In genomic region chr2:165234291-165234612, GRCm38 (mm10) we compare ENCODE assay signal across 9 mouse cellular contexts. TPM values are rescaled to one million over a fixed set of nuclear protein-coding genes. Genes with fewer than 3 reads are reported as not detected.
DNase-seq lines count a peak whose midpoint lies in the region; ATAC-seq lines count a peak whose summit lies in the region.
"Had no signal": no experiment of that assay in that cellular context is flagged by ENCODE, and none has a peak within 500 bp of the region (broad histone marks: within the 10 kb centered on the region; RNA-seq: fewer than 3 reads in every experiment).

No protein-coding gene starts in this region.

- no peaks in the 10 kb centered on the region for H3K36me3 ChIP-seq in heart, embryonic 14.5 days (ENCODE audit: control insufficient read depth, insufficient read depth, low read length)
- no peaks in the 10 kb centered on the region for H3K36me3 ChIP-seq in heart, embryonic 16.5 days (ENCODE audit: control insufficient read depth, insufficient read depth)

- H3K9me3 ChIP-seq in heart, embryonic 14.5 days (ENCODE audit: control insufficient read depth, low read length) = no peaks in the 10 kb centered on the region
- H3K9me3 ChIP-seq in heart, embryonic 16.5 days (replicated peaks; ENCODE audit: control insufficient read depth, low read length) = no peaks in the 10 kb centered on the region

- ATAC-seq in heart, embryonic 14.5 days (ENCODE audit: insufficient number of reproducible peaks, insufficient read depth, low FRiP score, low read depth) = 0 out of 2 replicates have a peak, but pooled peaks have one; percentile 22
- ATAC-seq in heart, embryonic 16.5 days (replicated peaks; ENCODE audit: extremely low read depth, insufficient read depth, low FRiP score) = no peak

- WGBS in heart, embryonic 14.5 days = under 1% methylated on average over 23 of the region's 41 CpGs
- 1% methylated on average over 40 of the region's 41 CpGs for WGBS in heart, embryonic 16.5 days

- H3K27ac ChIP-seq in heart, embryonic 14.5 days (replicated peaks in 1 of 2; ENCODE audit: control insufficient read depth in 1 of 2, insufficient read depth in 1 of 2, low read depth in 2 of 2, low read length in 2 of 2) = no peak overlapping the region
- H3K27ac ChIP-seq in heart, embryonic 16.5 days (ENCODE audit: low read length) = no peak overlapping the region

- H3K4me3 ChIP-seq in heart, embryonic 14.5 days (ENCODE audit: control insufficient read depth in 1 of 2, insufficient read depth in 1 of 2, low read depth in 1 of 2, low read length in 2 of 2) = peak overlapping the region; percentile 49 to 59
- peak overlapping the region; percentile 63 for H3K4me3 ChIP-seq in heart, embryonic 16.5 days (ENCODE audit: low read length)

- H3K9ac ChIP-seq in heart, embryonic 14.5 days (ENCODE audit: low read length) = peak overlapping the region; percentile 62
- peak overlapping the region; percentile 58 for H3K9ac ChIP-seq in heart, embryonic 16.5 days (ENCODE audit: low read length)

- peaks cover 0 to 18% of the 10 kb centered on the region in 2 experiments; a peak in 3 of 4 replicates for H3K4me1 ChIP-seq in heart, embryonic 14.5 days (ENCODE audit: control insufficient read depth in 2 of 2, insufficient read depth in 2 of 2, low read length in 2 of 2)
- peaks cover 10% of the 10 kb centered on the region; the same call in 1 of the 2 replicates for H3K4me1 ChIP-seq in heart, embryonic 16.5 days (ENCODE audit: control insufficient read depth, insufficient read depth, low read length)

- H3K4me2 ChIP-seq in heart, embryonic 14.5 days (ENCODE audit: low read length) = peak overlapping the region; percentile 96
- H3K4me2 ChIP-seq in heart, embryonic 16.5 days (ENCODE audit: low read depth, low read length) = peak overlapping the region; percentile 79

- DNase-seq in heart, postnatal 4 days = no peak
- peak; percentile 10 for DNase-seq in T-cell, adult 2 months (ENCODE audit: low spot score)
- peak; percentile 29 for DNase-seq in lung, postnatal 10 days
- no peak for DNase-seq in adrenal gland, postnatal 36 days
- no peak for DNase-seq in urinary bladder, adult 18-20 months (ENCODE audit: low spot score in 2 of 2)
- DNase-seq in cerebellum, adult 9-10 months = no peak

- H3K27me3 ChIP-seq in heart, embryonic 14.5 days (ENCODE audit: control insufficient read depth, insufficient read depth, low read length) = peaks cover 98% of the 10 kb centered on the region
- H3K27me3 ChIP-seq in heart, embryonic 16.5 days (ENCODE audit: control insufficient read depth, insufficient read depth, low read length) = peaks cover 96% of the 10 kb centered on the region

RNA-seq across cellular contexts. Expression of gene Cdh22, which starts 0.4 kb away (rescaled TPM):
- 0.11 TPM in 1 of 2 replicates, not detected in the other for polyA plus RNA-seq in heart, embryonic 14.5 days (2014; fragmentation: Nextera tagmentation; extraction: Ambion mirVana)
- total RNA-seq in heart, postnatal 4 days (2021) = under 1 TPM; 0.24 to 0.27 TPM
- 0.11 and 0.19 TPM in 2 replicates for polyA plus RNA-seq in heart, embryonic 16.5 days (2015; fragmentation: Nextera tagmentation; extraction: Ambion mirVana)
- total RNA-seq in adrenal gland, postnatal 36 days (2021) = 1 to 10 TPM in 1 of 2 experiments, under 1 TPM in 1; 0.79 to 1.9 TPM
- polyA plus RNA-seq: gonadal fat pad, adult 2 months had no signal

RNA-seq across cellular contexts. Expression of gene Slc35c2, which starts 53.4 kb away (rescaled TPM):
- 34.0 and 38.0 TPM in 2 replicates for polyA plus RNA-seq in heart, embryonic 14.5 days (2014; fragmentation: Nextera tagmentation; extraction: Ambion mirVana)
- total RNA-seq in heart, postnatal 4 days (2021) = 10 to 100 TPM; 18.9 to 20.6 TPM
- 40.4 and 43.9 TPM in 2 replicates for polyA plus RNA-seq in heart, embryonic 16.5 days (2015; fragmentation: Nextera tagmentation; extraction: Ambion mirVana)
- 10 to 100 TPM; 44.4 to 59.5 TPM for total RNA-seq in adrenal gland, postnatal 36 days (2021)

Comparison
In these comparisons a context has a peak if more than half of its experiments do, and no peak if none do; other contexts are left out.
1. DNase-seq: peak in T-cell, adult 2 months (single experiment) and lung, postnatal 10 days (single experiment); none in heart, postnatal 4 days (single experiment), adrenal gland, postnatal 36 days (0 of 2), urinary bladder, adult 18-20 months (0 of 2) and cerebellum, adult 9-10 months (single experiment).